Mouse (Mus musculus) B cell, adult 2 months (primary cell): ENCODE measurements around the gene Rasl11b.

Source experiments
- DNase-seq, 2 experiments: peaks; one replicate each; pipeline ENCODE4 v3.0.0; 2022

The Rasl11b gene

GRCm38 (mm10) chr5:74211346-74211745 is 16.3 kb downstream of the Rasl11b start:
- no peak for DNase-seq

DNA sequence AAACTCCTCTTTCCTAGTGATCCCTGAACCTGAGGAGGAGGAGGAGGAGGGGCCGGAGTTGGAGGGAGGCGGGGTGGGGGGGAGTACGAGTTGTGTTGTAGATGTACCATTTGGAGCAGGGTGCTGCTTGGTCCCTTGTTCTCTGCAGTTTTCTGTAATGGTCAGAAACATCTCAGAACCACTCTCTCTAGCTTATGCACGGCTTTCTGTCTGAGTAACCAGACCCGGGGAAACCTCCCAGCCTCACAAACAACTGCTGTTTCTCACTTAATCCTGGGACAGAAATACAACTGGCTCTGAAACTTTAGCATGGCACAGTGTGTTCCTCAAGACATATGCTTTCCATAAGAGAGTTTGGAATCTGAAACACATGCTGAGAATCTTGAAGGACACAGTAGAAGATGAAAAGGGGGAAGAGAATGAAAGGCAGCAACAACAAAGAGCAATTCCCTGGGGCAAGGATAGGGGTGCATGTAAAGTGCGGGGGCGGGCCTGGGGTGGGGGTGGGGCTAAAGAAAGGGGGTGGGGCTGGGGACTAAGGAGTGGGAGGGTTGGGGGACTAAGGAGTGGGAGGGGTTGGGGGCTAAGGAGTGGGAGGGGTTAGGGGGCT is 19.5 kb downstream of the Rasl11b start:
- DNase-seq: no peak

DNA sequence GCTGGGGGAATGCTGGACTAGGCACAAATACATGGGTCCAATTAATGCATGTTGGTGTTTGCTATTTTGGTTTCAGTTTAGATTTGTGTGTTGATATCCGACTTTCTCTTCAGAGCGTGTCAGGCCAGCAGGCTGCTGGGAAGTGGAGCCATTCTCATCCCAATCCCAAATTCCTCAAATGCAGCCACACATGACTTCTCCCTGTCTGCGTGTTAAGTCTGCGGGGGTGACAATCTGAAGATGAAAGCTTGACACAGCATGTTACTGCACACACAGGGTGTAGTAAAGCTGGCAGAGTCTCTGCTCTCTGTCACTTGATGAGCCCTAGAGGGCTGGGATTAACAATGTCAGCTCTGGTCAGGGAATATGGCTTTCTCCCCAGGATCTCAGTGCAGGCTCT is 20.0 kb downstream of the Rasl11b start:
- no peak for DNase-seq

- no peak for DNase-seq
These were observed 23.4 kb downstream of the Rasl11b start for GRCm38 (mm10) chr5:74218524-74218923.

DNA sequence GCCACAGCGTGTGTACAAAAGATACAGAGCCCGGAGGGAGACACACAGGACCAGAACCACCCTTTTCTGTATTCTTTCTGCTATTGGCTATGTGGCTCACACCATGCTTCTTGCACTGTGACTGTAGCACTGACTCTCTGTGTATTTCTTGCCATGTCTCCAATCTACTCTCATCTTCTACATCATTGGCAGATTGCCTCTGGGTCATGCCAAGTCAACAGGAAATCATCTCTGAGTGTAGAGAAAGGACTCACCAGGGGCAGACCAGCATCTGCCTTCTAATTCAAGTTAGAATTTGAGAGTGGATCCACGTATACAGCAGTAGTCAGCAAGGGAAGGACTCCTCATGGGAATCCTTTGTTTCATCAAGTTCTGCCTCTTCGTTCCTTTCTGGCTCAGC is 27.5 kb downstream of the Rasl11b start:
- no peak for DNase-seq

DNA sequence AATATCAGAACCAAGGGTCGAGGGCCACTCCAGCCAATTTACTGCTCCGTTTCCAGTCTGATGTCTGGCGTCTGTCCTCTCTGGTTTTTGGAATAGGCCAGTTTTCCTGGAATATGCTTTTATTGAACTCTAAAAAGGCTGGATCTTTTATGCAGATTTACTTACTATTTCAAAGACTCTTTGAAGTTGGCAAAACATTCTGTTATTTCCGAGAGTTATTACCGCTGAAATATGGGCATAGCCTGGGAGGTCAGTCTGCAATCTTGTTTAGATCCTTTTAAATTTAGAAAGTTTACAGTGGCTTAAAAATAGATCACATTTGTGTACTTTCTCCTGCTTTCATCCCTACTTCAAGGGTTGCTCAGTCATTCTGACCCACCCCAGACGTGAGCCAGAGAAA is 29.4 kb downstream of the Rasl11b start:
- DNase-seq: no peak

DNA sequence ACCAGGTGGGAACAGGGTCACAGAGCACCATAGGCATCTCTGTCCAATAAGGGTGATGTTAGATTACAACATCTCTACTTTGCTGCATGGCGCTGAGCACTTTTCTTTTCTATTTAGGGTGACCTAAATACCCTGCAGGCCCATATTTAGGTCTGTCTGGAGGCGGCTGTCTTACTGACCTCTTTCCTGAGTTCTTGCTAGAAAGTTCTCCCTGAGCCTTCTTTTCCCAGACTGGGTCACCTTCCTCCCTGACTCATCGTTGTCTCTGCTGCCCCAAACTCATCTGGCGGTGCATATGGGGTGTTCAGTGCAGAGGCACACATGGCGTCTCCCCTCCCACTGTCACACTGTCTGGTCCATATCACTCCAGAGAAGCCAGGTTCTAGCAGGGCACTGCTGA is 31.1 kb downstream of the Rasl11b start:
- no peak for DNase-seq

GRCm38 (mm10) chr5:74227352-74227751 is 32.3 kb downstream of the Rasl11b start:
- DNase-seq: no peak

GRCm38 (mm10) chr5:74228938-74229337 is 33.9 kb downstream of the Rasl11b start:
- no peak for DNase-seq

GRCm38 (mm10) chr5:74229775-74230413 is 34.8 kb downstream of the Rasl11b start:
- no peak for DNase-seq

DNA sequence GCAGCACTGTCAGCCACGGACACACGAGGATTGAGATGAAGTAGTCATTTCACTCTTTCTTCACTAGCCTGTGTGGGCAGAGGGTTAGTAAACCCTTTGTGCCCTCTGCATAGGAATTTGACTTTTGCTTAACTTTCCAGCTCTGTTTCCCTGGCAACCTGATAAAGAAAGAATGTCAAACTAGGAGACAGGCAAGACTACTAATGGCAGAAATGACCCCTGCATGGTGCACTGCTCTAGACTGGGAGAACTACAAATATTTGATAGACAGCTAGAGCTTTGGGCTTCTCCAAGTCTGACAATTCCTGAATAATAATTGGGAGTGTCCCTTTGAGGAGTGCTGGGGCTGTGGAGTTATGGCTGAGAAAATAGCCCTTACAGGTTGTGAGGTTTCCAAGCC is 35.4 kb downstream of the Rasl11b start:
- no peak for DNase-seq

DNA sequence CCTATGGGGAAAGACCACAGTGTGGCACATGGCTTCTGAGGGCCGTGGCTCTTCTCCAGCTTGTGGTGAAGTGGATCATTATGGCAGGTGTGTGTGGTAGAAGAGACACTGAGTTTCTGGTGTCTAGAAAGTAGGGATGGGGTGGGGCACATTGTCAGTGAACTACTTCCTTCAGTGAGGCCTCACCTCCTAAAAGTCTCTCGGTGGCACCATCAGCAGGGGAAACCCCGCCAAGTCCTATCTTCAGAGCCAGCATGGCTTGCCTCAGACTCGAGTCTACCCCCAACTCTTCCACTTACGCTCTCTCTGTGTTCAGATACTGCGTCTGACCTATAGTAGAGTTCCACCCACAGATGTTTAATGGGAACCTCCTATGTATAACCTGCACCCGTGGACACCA is 38.7 kb downstream of the Rasl11b start:
- DNase-seq: no peak

- DNase-seq: no peak
These were observed 44.3 kb downstream of the Rasl11b start for GRCm38 (mm10) chr5:74239369-74239768.

- DNase-seq: no peak
These were observed 45.2 kb downstream of the Rasl11b start for GRCm38 (mm10) chr5:74240298-74240697.

DNA sequence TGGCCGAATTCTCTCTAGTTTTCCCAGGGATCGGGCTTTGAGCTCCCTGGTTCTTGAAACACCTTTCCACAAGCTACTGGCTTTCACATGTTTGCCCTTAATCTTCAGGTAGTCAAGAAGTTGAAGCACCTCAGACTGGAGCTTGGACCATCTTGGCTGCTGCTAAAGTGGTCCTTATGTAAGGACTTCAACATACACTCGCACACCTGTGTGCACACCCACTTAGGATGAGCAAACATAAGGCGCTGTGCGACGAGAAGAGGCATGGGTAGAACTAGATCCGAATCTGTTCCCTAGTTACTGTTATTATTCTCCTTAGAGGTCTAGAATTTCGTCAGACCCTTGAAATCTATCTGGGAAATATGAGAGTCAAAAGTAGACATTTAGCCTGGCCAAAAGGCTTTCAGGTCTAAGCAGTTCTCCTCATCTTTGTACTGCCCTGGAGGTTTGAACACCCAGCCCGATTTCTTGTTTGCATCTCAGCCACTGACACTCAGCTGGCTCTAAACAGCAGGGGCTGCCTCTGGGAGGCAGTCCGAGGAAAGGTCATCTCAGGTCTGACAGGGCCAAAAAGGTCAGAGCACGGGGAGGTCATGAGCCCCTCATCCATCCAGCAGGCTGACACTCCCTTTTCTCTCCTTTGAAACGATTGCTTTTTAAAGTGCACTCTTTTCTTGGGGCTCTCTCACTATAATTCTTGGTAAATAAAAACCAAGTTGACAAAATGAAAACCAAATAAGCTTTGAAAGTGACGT is 46.0 kb downstream of the Rasl11b start:
- no peak for DNase-seq

DNA sequence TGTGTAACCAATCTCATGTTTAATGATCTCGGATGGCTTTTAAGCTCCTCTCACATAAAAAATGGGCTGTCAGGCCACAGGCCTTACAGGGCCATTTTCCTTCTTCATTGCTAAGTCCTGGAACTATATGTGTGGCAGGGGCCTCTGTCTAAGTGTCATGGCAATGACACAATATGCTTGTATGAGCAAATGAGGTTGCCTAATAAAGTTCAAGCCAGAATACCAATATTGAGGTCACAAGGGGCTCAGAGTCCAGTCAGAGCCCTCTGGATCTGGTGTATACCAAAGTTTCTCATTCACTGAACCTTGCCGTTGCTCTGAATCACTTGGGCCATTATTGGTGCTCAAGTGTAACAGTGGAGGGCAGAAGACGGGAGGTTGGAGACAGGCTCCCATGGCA is 47.6 kb downstream of the Rasl11b start:
- no peak for DNase-seq

DNA sequence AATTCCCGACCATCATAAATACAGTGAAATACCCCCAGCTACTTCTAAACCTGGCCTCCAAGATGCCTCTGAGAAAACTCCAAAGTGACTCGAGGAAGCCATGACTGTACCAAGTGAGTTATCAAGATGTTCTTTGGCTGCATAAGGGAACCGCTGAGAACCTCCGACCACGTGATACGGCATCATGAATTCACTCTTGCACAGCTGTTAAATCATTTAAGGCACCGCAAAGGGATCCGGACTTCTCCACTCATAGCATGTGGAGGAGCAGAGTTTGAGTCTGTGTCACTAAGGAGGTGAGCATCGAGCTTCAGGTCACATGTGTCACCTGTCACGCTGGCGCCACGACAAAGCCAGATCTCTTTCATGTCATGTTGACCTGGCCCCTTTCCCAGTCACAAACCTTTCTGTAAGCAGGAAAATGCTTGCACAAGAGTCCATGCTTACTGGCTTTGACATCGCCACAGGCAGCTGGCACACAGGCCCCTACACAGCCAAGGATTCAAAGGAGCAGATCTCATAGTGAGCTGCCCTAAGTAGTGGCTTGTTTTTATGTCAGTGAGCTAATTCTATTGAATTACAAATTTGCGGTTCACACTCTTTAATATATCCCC is 49.4 kb downstream of the Rasl11b start:
- DNase-seq: no peak

DNA sequence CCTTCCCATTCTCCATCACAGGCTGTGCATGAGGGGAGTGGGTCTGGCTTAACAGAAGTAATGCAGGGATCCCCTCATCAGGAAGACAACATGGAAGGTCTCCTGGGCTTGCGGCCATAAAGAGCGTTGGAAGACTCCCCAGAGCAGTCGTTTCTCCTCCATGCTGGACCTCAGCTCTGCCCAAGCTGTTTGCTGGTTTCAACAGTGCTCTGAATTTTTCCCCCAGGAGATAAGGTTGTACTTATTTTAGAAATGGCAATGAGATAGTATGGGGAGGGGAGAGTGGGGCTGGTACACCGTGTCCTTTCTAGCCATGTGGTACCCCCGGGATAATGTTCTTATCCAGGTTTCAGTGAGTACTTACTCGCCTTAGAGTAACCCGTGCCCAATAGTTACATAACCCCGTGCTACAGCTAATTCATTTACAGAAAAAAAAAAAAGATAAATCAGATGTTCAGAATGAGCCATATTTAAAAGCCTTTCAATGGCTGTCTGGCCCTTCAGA is 50.6 kb downstream of the Rasl11b start:
- DNase-seq: no peak

DNA sequence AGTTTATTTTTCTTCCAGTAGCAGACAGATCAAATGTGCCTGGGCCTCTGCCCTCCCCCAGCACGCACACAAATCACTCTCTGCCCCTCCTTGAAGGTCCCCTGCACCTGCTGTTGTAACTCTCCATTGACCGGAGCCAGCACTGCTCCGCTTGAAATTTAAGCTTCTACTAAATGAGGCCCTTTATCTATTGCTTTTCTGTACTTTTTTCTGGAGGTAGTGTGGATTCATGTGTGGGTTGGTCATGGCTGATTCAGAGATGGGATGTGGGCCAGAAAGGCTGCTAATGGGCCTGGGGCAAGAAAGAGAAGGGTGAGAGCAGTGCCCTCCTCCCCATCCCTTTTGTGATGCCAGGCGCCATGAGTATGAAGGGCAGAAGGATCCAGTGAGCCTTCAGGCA is 51.4 kb downstream of the Rasl11b start:
- DNase-seq: no peak

DNA sequence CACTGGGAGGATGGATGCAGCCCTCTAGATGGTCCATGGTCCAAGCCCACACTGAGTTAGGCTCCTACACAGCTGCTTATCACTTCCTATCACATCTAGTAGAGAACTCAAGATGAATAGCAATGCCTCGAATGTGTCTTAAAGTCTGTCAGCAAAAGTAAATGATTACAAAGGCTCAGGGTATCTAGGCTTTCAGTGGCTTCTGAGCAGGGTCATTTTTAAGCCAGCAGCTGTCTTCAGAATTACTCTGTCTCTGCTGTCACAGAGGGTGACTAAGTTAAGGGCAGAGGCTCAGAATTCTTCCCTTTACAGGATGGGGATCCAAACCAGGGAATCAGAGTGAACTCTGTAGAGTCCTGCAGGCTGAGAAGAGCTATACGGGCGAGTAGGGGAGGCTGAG is 51.9 kb downstream of the Rasl11b start:
- no peak for DNase-seq
